Mouse (Mus musculus): ENCODE data around the gene Dusp12. TPM values are rescaled to one million over a fixed set of nuclear protein-coding genes. Genes with fewer than 3 reads are reported as not detected.

Dusp12 gene
- 44.0 and 47.0 TPM in 2 replicates for polyA plus RNA-seq (2015; fragmentation: Nextera tagmentation; extraction: Ambion mirVana)

GRCm38 (mm10) chr1:170884978-170885561 is at the start of gene Dusp12, which contains the start of gene Gm26620:
TSS of gene Dusp12 (minus strand) at chr1:170885540.
TSS of gene Gm26620 (plus strand) at chr1:170885065.
- Histone ChIP-seq H3K4me1 (ENCODE audit: control insufficient read depth, insufficient read depth, low read depth, low read length) (peaks cover 12% of the 10 kb centered on the region), H3K36me3 (ENCODE audit: control insufficient read depth, insufficient read depth, low read length) (peaks cover 10% of the 10 kb centered on the region), H3K9me3 (ENCODE audit: control insufficient read depth, low read length) (no peaks in the 10 kb centered on the region), H3K27ac (ENCODE audit: low read depth, low read length) (peak within 1 kb of the TSS; percentile 87), H3K27me3 (replicated peaks; ENCODE audit: control insufficient read depth, insufficient read depth, low read length) (no peaks in the 10 kb centered on the region), H3K9ac (ENCODE audit: low read depth, low read length) (peak within 1 kb of the TSS; percentile 96), H3K4me3 (ENCODE audit: low read length) (peak within 1 kb of the TSS; percentile 86), H3K4me2 (ENCODE audit: low read length) (peak within 1 kb of the TSS; percentile 73)
- peak; percentile 96 for ATAC-seq
- WGBS, result 1% methylated on average over 45 of the region's 46 CpGs

GRCm38 (mm10) chr1:170934383-170934782 is 49.0 kb upstream of the Dusp12 start:
- H3K27me3 ChIP-seq (replicated peaks; ENCODE audit: control insufficient read depth, insufficient read depth, low read length), result no peaks in the 10 kb centered on the region
- 90% methylated on average over 2 of the region's 2 CpGs for WGBS
- no peaks in the 10 kb centered on the region for H3K36me3 ChIP-seq (ENCODE audit: control insufficient read depth, insufficient read depth, low read length)
- no peak for ATAC-seq
- H3K9me3 ChIP-seq (ENCODE audit: control insufficient read depth, low read length), result no peaks in the 10 kb centered on the region
- no peak overlapping the region for H3K27ac ChIP-seq (ENCODE audit: low read depth, low read length)
- no peaks in the 10 kb centered on the region for H3K4me1 ChIP-seq (ENCODE audit: control insufficient read depth, insufficient read depth, low read depth, low read length)
- H3K9ac ChIP-seq (ENCODE audit: low read depth, low read length), result no peak overlapping the region
- H3K4me3 ChIP-seq (ENCODE audit: low read length), result no peak overlapping the region
- H3K4me2 ChIP-seq (ENCODE audit: low read length), result no peak overlapping the region

DNA sequence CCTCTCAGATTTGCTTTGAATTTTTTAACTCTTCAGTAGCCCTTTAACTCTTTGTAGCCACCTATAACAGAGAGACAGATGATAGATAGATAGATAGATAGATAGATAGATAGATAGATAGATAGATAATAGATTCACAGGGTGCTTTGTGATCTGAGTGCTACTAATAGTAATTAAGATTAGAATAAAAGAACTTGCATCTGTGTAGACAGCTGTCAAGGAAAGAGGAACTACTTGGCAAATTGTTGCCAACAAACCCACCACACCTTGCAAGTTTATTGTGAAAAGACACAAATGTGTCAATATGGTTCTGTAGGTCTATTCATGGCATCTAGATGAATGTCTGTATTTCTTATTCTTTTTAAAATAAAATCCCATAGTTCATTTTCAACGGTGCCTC is 48.6 kb upstream of the Dusp12 start:
- WGBS, result 89% methylated on average over 1 of the region's 1 CpGs
- no peaks in the 10 kb centered on the region for H3K27me3 ChIP-seq (replicated peaks; ENCODE audit: control insufficient read depth, insufficient read depth, low read length)
- H3K4me3 ChIP-seq (ENCODE audit: low read length), result no peak overlapping the region
- no peak for ATAC-seq
- no peaks in the 10 kb centered on the region for H3K36me3 ChIP-seq (ENCODE audit: control insufficient read depth, insufficient read depth, low read length)
- no peak overlapping the region for H3K27ac ChIP-seq (ENCODE audit: low read depth, low read length)
- H3K4me1 ChIP-seq (ENCODE audit: control insufficient read depth, insufficient read depth, low read depth, low read length), result no peaks in the 10 kb centered on the region
- H3K9ac ChIP-seq (ENCODE audit: low read depth, low read length), result no peak overlapping the region
- H3K9me3 ChIP-seq (ENCODE audit: control insufficient read depth, low read length), result no peaks in the 10 kb centered on the region
- H3K4me2 ChIP-seq (ENCODE audit: low read length), result no peak overlapping the region

GRCm38 (mm10) chr1:170933386-170933920 is 48.1 kb upstream of the Dusp12 start:
- Histone ChIP-seq H3K9me3 (ENCODE audit: control insufficient read depth, low read length) (no peaks in the 10 kb centered on the region), H3K27ac (ENCODE audit: low read depth, low read length) (no peak overlapping the region), H3K9ac (ENCODE audit: low read depth, low read length) (no peak overlapping the region), H3K4me2 (ENCODE audit: low read length) (no peak overlapping the region), H3K36me3 (ENCODE audit: control insufficient read depth, insufficient read depth, low read length) (no peaks in the 10 kb centered on the region), H3K4me3 (ENCODE audit: low read length) (no peak overlapping the region), H3K4me1 (ENCODE audit: control insufficient read depth, insufficient read depth, low read depth, low read length) (no peaks in the 10 kb centered on the region), H3K27me3 (replicated peaks; ENCODE audit: control insufficient read depth, insufficient read depth, low read length) (no peaks in the 10 kb centered on the region)
- no peak for ATAC-seq
- 74% methylated on average over 6 of the region's 6 CpGs for WGBS

GRCm38 (mm10) chr1:170932043-170932442 is 46.7 kb upstream of the Dusp12 start:
- H3K36me3 ChIP-seq (ENCODE audit: control insufficient read depth, insufficient read depth, low read length), result no peaks in the 10 kb centered on the region
- 85% methylated on average over 3 of the region's 3 CpGs for WGBS
- no peak for ATAC-seq

GRCm38 (mm10) chr1:170929245-170929644 is 43.9 kb upstream of the Dusp12 start:
- Histone ChIP-seq H3K27ac (ENCODE audit: low read depth, low read length) (no peak overlapping the region), H3K9ac (ENCODE audit: low read depth, low read length) (no peak overlapping the region), H3K4me2 (ENCODE audit: low read length) (no peak overlapping the region), H3K4me3 (ENCODE audit: low read length) (no peak overlapping the region), H3K9me3 (ENCODE audit: control insufficient read depth, low read length) (no peaks in the 10 kb centered on the region), H3K4me1 (ENCODE audit: control insufficient read depth, insufficient read depth, low read depth, low read length) (no peaks in the 10 kb centered on the region), H3K27me3 (replicated peaks; ENCODE audit: control insufficient read depth, insufficient read depth, low read length) (no peaks in the 10 kb centered on the region), H3K36me3 (ENCODE audit: control insufficient read depth, insufficient read depth, low read length) (no peaks in the 10 kb centered on the region)
- no peak for ATAC-seq
- WGBS, result 83% methylated on average over 4 of the region's 4 CpGs

More at GRCm38 (mm10) chr1:170932043-170932442, 46.7 kb upstream of the Dusp12 start:
- no peak overlapping the region for H3K4me2 ChIP-seq (ENCODE audit: low read length)
- no peak overlapping the region for H3K9ac ChIP-seq (ENCODE audit: low read depth, low read length)
- no peak overlapping the region for H3K27ac ChIP-seq (ENCODE audit: low read depth, low read length)
- no peak overlapping the region for H3K4me3 ChIP-seq (ENCODE audit: low read length)
- no peaks in the 10 kb centered on the region for H3K27me3 ChIP-seq (replicated peaks; ENCODE audit: control insufficient read depth, insufficient read depth, low read length)
- no peaks in the 10 kb centered on the region for H3K9me3 ChIP-seq (ENCODE audit: control insufficient read depth, low read length)
- no peaks in the 10 kb centered on the region for H3K4me1 ChIP-seq (ENCODE audit: control insufficient read depth, insufficient read depth, low read depth, low read length)

GRCm38 (mm10) chr1:170928467-170928866 is 43.1 kb upstream of the Dusp12 start:
- Histone ChIP-seq H3K36me3 (ENCODE audit: control insufficient read depth, insufficient read depth, low read length) (no peaks in the 10 kb centered on the region), H3K4me2 (ENCODE audit: low read length) (no peak overlapping the region), H3K27ac (ENCODE audit: low read depth, low read length) (no peak overlapping the region), H3K27me3 (replicated peaks; ENCODE audit: control insufficient read depth, insufficient read depth, low read length) (no peaks in the 10 kb centered on the region), H3K9me3 (ENCODE audit: control insufficient read depth, low read length) (no peaks in the 10 kb centered on the region), H3K9ac (ENCODE audit: low read depth, low read length) (no peak overlapping the region), H3K4me1 (ENCODE audit: control insufficient read depth, insufficient read depth, low read depth, low read length) (no peaks in the 10 kb centered on the region), H3K4me3 (ENCODE audit: low read length) (no peak overlapping the region)
- ATAC-seq, result no peak
- WGBS, result 78% methylated on average over 2 of the region's 2 CpGs

- no peaks in the 10 kb centered on the region for H3K36me3 ChIP-seq (ENCODE audit: control insufficient read depth, insufficient read depth, low read length)
- H3K9me3 ChIP-seq (ENCODE audit: control insufficient read depth, low read length), result no peaks in the 10 kb centered on the region
- no peak within 1 kb of the TSS for H3K4me2 ChIP-seq (ENCODE audit: low read length)
- WGBS, result 74% methylated on average over 3 of the region's 3 CpGs
- no peak for ATAC-seq
- H3K27ac ChIP-seq (ENCODE audit: low read depth, low read length), result no peak within 1 kb of the TSS
- H3K27me3 ChIP-seq (replicated peaks; ENCODE audit: control insufficient read depth, insufficient read depth, low read length), result no peaks in the 10 kb centered on the region
- no peak within 1 kb of the TSS for H3K9ac ChIP-seq (ENCODE audit: low read depth, low read length)
- no peak within 1 kb of the TSS for H3K4me3 ChIP-seq (ENCODE audit: low read length)
- no peaks in the 10 kb centered on the region for H3K4me1 ChIP-seq (ENCODE audit: control insufficient read depth, insufficient read depth, low read depth, low read length)
Measured at GRCm38 (mm10) chr1:170927378-170927777, 42.0 kb upstream of the Dusp12 start, which contains the start of gene Fcrla. TSS of gene Fcrla (minus strand) at chr1:170927583.

DNA sequence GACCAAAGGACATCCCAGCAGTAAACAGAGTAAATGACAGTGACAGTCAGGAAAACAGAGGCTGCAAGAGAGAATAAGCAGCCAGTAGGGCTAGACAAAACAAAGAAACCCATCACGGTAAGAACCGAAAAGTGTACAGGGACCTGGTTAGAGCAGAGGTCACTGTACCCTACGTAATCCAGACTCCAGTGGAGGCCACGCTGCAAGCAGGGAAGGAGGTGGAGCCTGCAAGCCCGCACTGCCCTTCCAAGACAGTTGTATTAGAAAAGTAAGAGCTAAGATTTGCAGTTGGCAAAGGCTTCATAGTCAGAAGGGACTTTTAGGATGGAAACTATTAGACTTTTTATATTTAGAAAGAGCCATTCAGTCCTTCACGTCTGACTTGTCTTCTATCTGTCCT is 41.6 kb upstream of the Dusp12 start:
- no peaks in the 10 kb centered on the region for H3K36me3 ChIP-seq (ENCODE audit: control insufficient read depth, insufficient read depth, low read length)
- H3K4me1 ChIP-seq (ENCODE audit: control insufficient read depth, insufficient read depth, low read depth, low read length), result no peaks in the 10 kb centered on the region
- no peak for ATAC-seq
- H3K4me3 ChIP-seq (ENCODE audit: low read length), result no peak overlapping the region
- H3K27me3 ChIP-seq (replicated peaks; ENCODE audit: control insufficient read depth, insufficient read depth, low read length), result no peaks in the 10 kb centered on the region
- no peak overlapping the region for H3K27ac ChIP-seq (ENCODE audit: low read depth, low read length)
- 72% methylated on average over 6 of the region's 6 CpGs for WGBS
- H3K4me2 ChIP-seq (ENCODE audit: low read length), result no peak overlapping the region
- H3K9me3 ChIP-seq (ENCODE audit: control insufficient read depth, low read length), result no peaks in the 10 kb centered on the region
- no peak overlapping the region for H3K9ac ChIP-seq (ENCODE audit: low read depth, low read length)

Data from hindbrain, embryonic 16.5 days (tissue).